Mouse (Mus musculus) mature B cell (primary cell): ENCODE measurements around the gene Cnpy3.
"Not testable (repeated sequence)": the region's sequence is repeated elsewhere in the genome, so short reads cannot be mapped to it uniquely, and the experiment has no call there.

ENCODE experiments used
- in situ Hi-C: fragments of 300-500 bp; cut with MboI; formaldehyde crosslinking; loops from 2 replicates; pipeline ENCODE4 v1.14.3; 2019

The Cnpy3 gene

GRCm38 (mm10) chr17:46751794-46752556 lies at the start of gene Cnpy3:
Gene Cnpy3, minus strand, starts transcription at chr17:46752214.
- in situ Hi-C loops: no loop called here

- in situ Hi-C loops: no loop called here
These were observed 49.7 kb upstream of the Cnpy3 start for GRCm38 (mm10) chr17:46801761-46802160.

GRCm38 (mm10) chr17:46799680-46800079 lies 47.7 kb upstream of the Cnpy3 start:
- in situ Hi-C loops: no loop called here

- in situ Hi-C loops: no loop called here
These were observed 45.4 kb upstream of the Cnpy3 start for GRCm38 (mm10) chr17:46797386-46797785.

GRCm38 (mm10) chr17:46796743-46797142 lies 44.7 kb upstream of the Cnpy3 start:
- in situ Hi-C loops: no loop called here

- in situ Hi-C loops: no loop called here
These were observed 40.9 kb upstream of the Cnpy3 start for GRCm38 (mm10) chr17:46792963-46793362.

- in situ Hi-C loops: not testable (repeated sequence)
These were observed 36.0 kb upstream of the Cnpy3 start for GRCm38 (mm10) chr17:46787974-46788373.

GRCm38 (mm10) chr17:46786952-46787351 lies 34.9 kb upstream of the Cnpy3 start:
- in situ Hi-C loops: no loop called here

- in situ Hi-C loops: no loop called here
These were observed 31.2 kb upstream of the Cnpy3 start for GRCm38 (mm10) chr17:46783222-46783565.

GRCm38 (mm10) chr17:46782341-46783221 lies 30.6 kb upstream of the Cnpy3 start, which contains the start of gene Rpl7l1:
Gene Rpl7l1, minus strand, starts transcription at chr17:46782672.
- in situ Hi-C loops: no loop called here

GRCm38 (mm10) chr17:46781876-46782275 lies 29.9 kb upstream of the Cnpy3 start:
- in situ Hi-C loops: no loop called here

- in situ Hi-C loops: no loop called here
These were observed 24.1 kb upstream of the Cnpy3 start for GRCm38 (mm10) chr17:46776087-46776486.

GRCm38 (mm10) chr17:46775070-46775469 lies 23.1 kb upstream of the Cnpy3 start:
- in situ Hi-C loops: no loop called here

GRCm38 (mm10) chr17:46774131-46774472 lies 22.1 kb upstream of the Cnpy3 start:
- in situ Hi-C loops: no loop called here

GRCm38 (mm10) chr17:46773278-46774130 lies 21.5 kb upstream of the Cnpy3 start:
- in situ Hi-C loops: no loop called here

GRCm38 (mm10) chr17:46772404-46773277 lies 20.6 kb upstream of the Cnpy3 start, which contains the start of gene 2310039H08Rik:
Gene 2310039H08Rik, plus strand, starts transcription at chr17:46772635.
- in situ Hi-C loops: no loop called here

- in situ Hi-C loops: no loop called here
These were observed 20.0 kb upstream of the Cnpy3 start for GRCm38 (mm10) chr17:46772038-46772403.

- in situ Hi-C loops: no loop called here
These were observed 19.6 kb upstream of the Cnpy3 start for GRCm38 (mm10) chr17:46771616-46772015.

GRCm38 (mm10) chr17:46771025-46771424 lies 19.0 kb upstream of the Cnpy3 start:
- in situ Hi-C loops: no loop called here

GRCm38 (mm10) chr17:46770546-46770945 lies 18.5 kb upstream of the Cnpy3 start:
- in situ Hi-C loops: no loop called here

- in situ Hi-C loops: no loop called here
These were observed 15.9 kb upstream of the Cnpy3 start for GRCm38 (mm10) chr17:46767868-46768267.
